Mouse (Mus musculus) hindbrain, embryonic 14.5 days (tissue): Measurements from ENCODE around the gene Glis2. TPM values are rescaled to one million over a fixed set of nuclear protein-coding genes. Genes with fewer than 3 reads are reported as not detected.

Source experiments
- ATAC-seq: fragments of 200-750 bp; cut with Nextera tagmentation; 2 replicates; pipeline ENCODE4 v1.8.0; 2017; ENCODE audit warnings: moderate number of reproducible peaks, mild to moderate bottlenecking, moderate TSS enrichment, moderate library complexity; ENCODE audit not compliant: low FRiP score
- DNase-seq: peaks from one replicate; pipeline ENCODE4 v3.0.0-alpha.2; 2015; ENCODE audit warnings: low spot score
- H3K27ac ChIP-seq: fragments of 300-500 bp; sonication (generic); 2 replicates; pipeline ENCODE4 v1.5.1; 2014; ENCODE audit warnings: mild to moderate bottlenecking, moderate library complexity
- H3K27me3 ChIP-seq: fragments of 300-500 bp; sonication (generic); 2 replicates; pipeline ENCODE4 v1.6.1; 2014; ENCODE audit warnings: mild to moderate bottlenecking, low read length, mixed read lengths; ENCODE audit not compliant: control insufficient read depth, insufficient read depth
- H3K36me3 ChIP-seq: fragments of 300-500 bp; sonication (generic); replicated peaks from 2 replicates; pipeline ENCODE4 v1.6.1; 2014; ENCODE audit not compliant: control insufficient read depth, insufficient read depth
- H3K4me1 ChIP-seq: fragments of 300-500 bp; sonication (generic); replicated peaks from 2 replicates; pipeline ENCODE4 v1.6.1; 2014; ENCODE audit warnings: antibody characterized with exemption, low read length, mixed read lengths; ENCODE audit not compliant: control insufficient read depth, insufficient read depth
- H3K4me2 ChIP-seq: fragments of 300-500 bp; sonication (generic); replicated peaks from 2 replicates; pipeline ENCODE4 v1.6.1; 2014; ENCODE audit warnings: mild to moderate bottlenecking, moderate library complexity
- H3K4me3 ChIP-seq: fragments of 300-500 bp; sonication (generic); replicated peaks from 2 replicates; pipeline ENCODE4 v1.5.1; 2014; ENCODE audit warnings: mild to moderate bottlenecking, low read length
- H3K9ac ChIP-seq: fragments of 300-500 bp; sonication (generic); 2 replicates; pipeline ENCODE4 v1.6.1; 2014
- H3K9me3 ChIP-seq: fragments of 300-500 bp; sonication (generic); 2 replicates; pipeline ENCODE4 v1.6.1; 2016; ENCODE audit warnings: low read length; ENCODE audit not compliant: control insufficient read depth
- WGBS: fragments of 180-500 bp; shearing (Covaris S2); extraction: QIAGEN DNeasy Blood & Tissue Kit; methylation state at CpG from one replicate; pipeline ENCODE4 v1.1.7; 2014; 5-methylcytosine and 5-hydroxymethylcytosine counted together
- polyA plus RNA-seq: library from polyadenylated mRNA; unstranded; fragments of >200 nt; fragmentation: Nextera tagmentation; extraction: Ambion mirVana; gene quantifications from 2 replicates; pipeline ENCODE4 v1.2.1, GENCODE M21; 2014

The Glis2 gene
- polyA plus RNA-seq, 1 experiment from 2014 or later: 19.0 TPM

DNA sequence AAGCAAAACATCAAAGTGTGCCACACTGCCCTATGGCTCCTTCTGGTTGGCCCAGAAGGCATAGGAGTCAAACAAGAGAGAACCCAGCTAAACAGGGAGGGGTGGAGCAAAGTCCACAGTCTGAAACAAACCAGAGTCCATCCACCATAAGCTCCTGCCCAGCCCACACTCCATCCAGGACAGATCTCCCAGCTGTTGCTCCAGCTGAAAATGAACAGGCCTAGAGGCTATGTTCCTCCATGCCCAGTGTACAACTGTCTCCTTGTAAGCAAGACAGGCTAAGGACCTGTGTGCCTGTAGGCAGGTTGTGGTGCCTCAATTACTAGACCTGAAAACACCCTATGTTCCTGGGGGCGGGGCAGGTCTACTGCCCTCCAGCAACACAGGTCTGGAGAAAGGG lies 37.4 kb upstream of the Glis2 start:
- no peak overlapping the region for H3K27ac ChIP-seq
- no peak for ATAC-seq
- H3K4me2 ChIP-seq: peak overlapping the region; percentile 82
- no peaks in the 10 kb centered on the region for H3K27me3 ChIP-seq
- H3K4me3 ChIP-seq: peak overlapping the region; percentile 55; the same call in 1 of the 2 replicates
- no peak for DNase-seq
- H3K9ac ChIP-seq: peak overlapping the region; percentile 86; the same call in 1 of the 2 replicates
- WGBS: 89% methylated on average over 1 of the region's 1 CpGs
- H3K36me3 ChIP-seq: no peaks in the 10 kb centered on the region
- H3K4me1 ChIP-seq: peaks cover 18% of the 10 kb centered on the region; the same call in 1 of the 2 replicates
- H3K9me3 ChIP-seq: no peaks in the 10 kb centered on the region

DNA sequence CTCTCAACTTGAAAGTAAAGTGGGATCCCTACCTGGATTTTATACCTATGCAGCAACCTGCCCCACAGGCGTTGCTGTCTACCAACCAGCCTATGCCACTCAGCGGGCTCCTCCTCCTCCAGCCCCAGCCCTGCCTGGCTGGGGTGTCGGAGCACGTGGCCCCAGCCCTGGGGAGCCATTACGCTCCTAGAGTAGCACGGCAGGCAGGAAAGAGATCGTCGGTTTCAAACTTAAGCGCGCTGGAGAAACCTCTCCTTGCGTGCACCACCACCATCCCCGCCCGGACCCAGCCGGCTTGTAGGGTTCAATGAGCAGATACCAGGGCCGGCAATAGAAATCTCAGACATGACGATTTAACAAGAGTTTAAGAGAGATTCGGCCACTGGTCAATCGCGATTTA lies 36.6 kb upstream of the Glis2 start:
- H3K27ac ChIP-seq: peak overlapping the region; percentile 83
- ATAC-seq (peak; percentile 25), DNase-seq (no peak)
- no peaks in the 10 kb centered on the region for H3K27me3 ChIP-seq
- H3K9me3 ChIP-seq: no peaks in the 10 kb centered on the region
- H3K4me1 ChIP-seq: peaks cover 18% of the 10 kb centered on the region; the same call in 1 of the 2 replicates
- H3K4me3 ChIP-seq: peak overlapping the region; percentile 55
- 1% methylated on average over 19 of the region's 19 CpGs for WGBS
- H3K4me2 ChIP-seq: peak overlapping the region; percentile 82
- H3K36me3 ChIP-seq: no peaks in the 10 kb centered on the region
- H3K9ac ChIP-seq: peak overlapping the region; percentile 86

DNA sequence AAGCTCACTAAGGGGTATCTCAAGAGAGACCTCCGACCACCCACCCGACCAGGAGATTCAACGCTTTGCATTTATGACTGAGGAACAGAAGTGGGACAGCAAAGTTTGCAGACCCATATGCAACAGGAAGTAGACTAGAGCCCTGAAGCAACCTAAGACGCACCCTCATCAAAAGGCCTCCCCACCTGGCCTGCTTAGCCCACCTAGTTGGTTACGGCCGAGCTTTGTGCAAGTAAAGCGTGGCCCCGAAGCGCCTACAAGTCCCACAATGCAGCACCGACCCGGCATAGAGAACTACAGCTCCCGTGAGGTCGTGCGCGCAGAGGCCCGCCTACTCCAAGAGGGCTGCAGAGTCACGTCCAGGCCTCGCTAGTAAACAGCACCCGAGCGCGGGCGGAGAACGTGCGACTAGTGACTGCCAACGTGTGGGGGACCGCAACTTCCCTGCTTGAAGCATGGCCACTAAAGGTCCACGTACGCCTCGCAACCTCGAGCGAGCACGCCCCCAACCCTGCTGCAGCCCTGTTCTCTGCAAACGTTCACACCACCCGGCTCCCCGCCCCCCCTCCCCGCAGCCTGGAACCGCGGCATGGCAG lies 36.0 kb upstream of the Glis2 start:
- Histone ChIP-seq H3K4me2 (peak overlapping the region; percentile 82), H3K27ac (peak overlapping the region; percentile 83), H3K4me1 (peaks cover 15% of the 10 kb centered on the region; the same call in 1 of the 2 replicates), H3K4me3 (peak overlapping the region; percentile 55), H3K9ac (peak overlapping the region; percentile 86), H3K36me3 (no peaks in the 10 kb centered on the region), H3K9me3 (no peaks in the 10 kb centered on the region), H3K27me3 (no peaks in the 10 kb centered on the region)
- peak; percentile 90 for DNase-seq
- peak; percentile 92 for ATAC-seq
- WGBS: 0% methylated on average over 37 of the region's 38 CpGs

DNA sequence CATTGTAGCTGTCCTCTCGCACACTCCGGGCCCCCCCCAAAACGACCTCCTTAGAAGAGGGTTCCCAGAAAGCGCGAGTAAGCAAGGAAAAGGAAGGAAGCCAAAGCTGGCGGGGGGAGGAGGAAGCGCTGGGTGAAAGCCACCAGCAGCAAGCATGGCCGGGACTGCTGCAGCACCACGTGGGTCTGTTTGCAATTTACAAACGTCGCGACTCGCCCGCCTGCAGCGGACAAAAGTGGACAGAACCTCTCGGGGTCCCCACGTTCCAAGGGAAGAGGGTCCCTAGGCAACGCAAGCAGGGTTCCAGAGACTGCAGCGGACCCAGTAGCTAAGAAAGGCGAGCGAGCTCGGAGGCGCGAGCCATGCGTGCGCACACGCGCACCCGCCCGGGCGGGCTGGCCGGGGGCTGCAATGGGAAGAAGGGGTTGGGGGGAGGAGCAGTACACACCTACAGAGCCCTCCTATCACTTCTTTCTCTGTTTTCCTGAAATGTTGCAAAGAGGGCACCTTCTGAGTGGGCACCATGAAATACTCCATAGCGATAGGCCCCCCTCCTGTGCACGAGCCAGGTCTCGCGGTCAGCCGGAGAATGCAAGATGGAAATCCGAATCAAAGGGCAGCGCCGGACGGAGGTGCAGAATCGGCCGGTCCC lies 35.4 kb upstream of the Glis2 start:
- DNase-seq (peak; percentile 71), ATAC-seq (peak; percentile 49)
- peak overlapping the region; percentile 83 for H3K27ac ChIP-seq
- under 1% methylated on average over 43 of the region's 43 CpGs for WGBS
- no peaks in the 10 kb centered on the region for H3K9me3 ChIP-seq
- H3K4me3 ChIP-seq: peak overlapping the region; percentile 55
- H3K4me2 ChIP-seq: peak overlapping the region; percentile 82
- no peaks in the 10 kb centered on the region for H3K36me3 ChIP-seq
- peak overlapping the region; percentile 86 for H3K9ac ChIP-seq
- H3K4me1 ChIP-seq: peaks cover 13% of the 10 kb centered on the region; the same call in 1 of the 2 replicates
- H3K27me3 ChIP-seq: no peaks in the 10 kb centered on the region

DNA sequence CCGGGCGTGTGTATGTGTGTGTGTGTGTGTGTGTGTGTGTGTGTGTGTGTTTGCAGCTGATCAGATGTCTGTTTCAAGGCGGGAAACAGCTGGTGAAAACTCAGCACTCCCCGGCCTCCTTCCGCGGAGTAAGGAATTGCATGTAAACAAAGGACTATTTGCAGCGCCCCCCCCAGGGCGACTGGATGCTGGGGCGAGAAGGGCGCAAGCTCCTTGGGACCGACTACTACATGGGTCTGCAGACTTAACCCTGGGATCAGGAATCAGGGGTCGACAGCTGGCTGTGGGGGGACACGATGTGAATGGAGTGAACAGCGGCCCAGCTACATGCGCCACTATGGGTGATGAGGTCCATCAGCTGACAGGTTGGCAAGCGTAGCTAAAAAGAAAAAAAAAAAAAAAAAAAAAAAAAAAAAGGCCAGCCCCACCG lies 34.8 kb upstream of the Glis2 start, which contains the start of gene Tfap4:
TSS of gene Tfap4 (minus strand) at position 140 of the 430 bp plus-strand sequence.
- peak; percentile 47 for ATAC-seq
- no peaks in the 10 kb centered on the region for H3K36me3 ChIP-seq

DNA sequence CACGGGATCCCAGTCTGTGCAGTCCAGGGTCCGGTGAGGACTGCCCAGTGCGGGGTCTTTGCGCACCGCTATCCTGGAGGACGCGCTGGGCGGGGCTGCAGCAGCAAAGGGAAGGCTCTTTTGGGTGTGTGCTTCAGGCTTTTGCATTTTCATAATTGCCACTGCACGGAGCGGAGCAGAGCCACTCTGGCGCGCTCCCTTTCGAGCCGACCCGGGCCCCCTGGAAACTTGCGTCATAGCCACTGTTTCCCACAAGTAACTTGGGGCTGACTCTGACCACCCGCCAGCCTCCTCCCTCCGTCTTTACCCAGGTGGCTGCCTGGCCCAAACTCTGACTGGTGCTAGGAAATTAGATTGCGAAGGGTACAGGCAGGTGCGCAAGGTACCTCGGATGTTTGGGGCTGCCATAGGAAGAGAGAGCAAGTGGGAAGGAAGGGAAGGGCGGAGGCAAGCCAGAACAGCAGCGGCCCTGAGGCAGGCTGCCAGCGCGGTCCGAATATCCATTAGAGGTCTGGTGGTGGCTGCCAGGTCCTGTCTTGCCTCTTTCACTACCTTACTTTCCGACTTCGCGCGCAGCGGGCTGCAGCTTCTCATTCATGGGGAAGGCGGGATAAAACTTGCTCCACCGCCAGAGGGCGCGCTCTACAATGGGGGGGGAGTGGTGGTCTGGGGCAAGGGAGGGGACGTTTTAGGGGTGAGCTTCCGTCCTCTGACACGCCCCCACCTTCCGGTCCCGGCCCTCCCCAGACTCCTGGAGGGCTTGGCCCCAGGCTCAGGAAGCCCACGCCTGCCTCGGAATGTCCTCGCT lies 34.2 kb upstream of the Glis2 start:
- Histone ChIP-seq H3K4me3 (peak overlapping the region; percentile 55), H3K27ac (peak overlapping the region; percentile 83), H3K36me3 (no peaks in the 10 kb centered on the region), H3K27me3 (no peaks in the 10 kb centered on the region), H3K9me3 (no peaks in the 10 kb centered on the region), H3K4me2 (peak overlapping the region; percentile 82), H3K4me1 (peaks cover 13% of the 10 kb centered on the region; the same call in 1 of the 2 replicates), H3K9ac (peak overlapping the region; percentile 86)
- DNase-seq (peak; percentile 68), ATAC-seq (peak; percentile 18)
- 2% methylated on average over 41 of the region's 43 CpGs for WGBS

More for the DNA sequence above, 34.8 kb upstream of the Glis2 start, which contains the start of gene Tfap4:
- H3K27me3 ChIP-seq: no peaks in the 10 kb centered on the region
- peak within 1 kb of the TSS; percentile 55 for H3K4me3 ChIP-seq
- peaks cover 13% of the 10 kb centered on the region; the same call in 1 of the 2 replicates for H3K4me1 ChIP-seq
- peak within 1 kb of the TSS; percentile 83 for H3K27ac ChIP-seq
- peak; percentile 84 for DNase-seq
- peak within 1 kb of the TSS; percentile 82 for H3K4me2 ChIP-seq
- no peaks in the 10 kb centered on the region for H3K9me3 ChIP-seq
- peak within 1 kb of the TSS; percentile 86 for H3K9ac ChIP-seq
- under 1% methylated on average over 17 of the region's 17 CpGs for WGBS

DNA sequence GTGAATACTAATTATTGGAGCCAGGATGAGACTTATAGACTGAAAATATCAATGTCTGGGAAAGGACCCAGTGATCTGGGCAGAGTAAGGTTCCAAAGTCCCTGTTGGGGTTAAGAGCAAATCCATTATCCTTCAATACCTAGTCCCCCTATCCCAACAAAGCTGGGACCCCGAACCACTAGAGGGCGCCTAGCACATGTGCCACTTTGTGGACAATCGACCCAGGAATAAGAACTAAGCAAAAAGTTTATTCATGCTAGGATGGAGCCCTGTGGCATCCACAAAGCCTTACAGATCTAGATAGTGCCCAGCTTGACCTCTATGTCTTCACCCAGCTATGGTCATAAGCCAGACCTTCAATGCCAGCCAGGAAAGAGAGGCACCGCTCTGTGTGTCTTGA lies 26.6 kb upstream of the Glis2 start:
- Histone ChIP-seq H3K27me3 (no peaks in the 10 kb centered on the region), H3K4me2 (no peak overlapping the region), H3K27ac (no peak overlapping the region), H3K9me3 (no peaks in the 10 kb centered on the region), H3K9ac (no peak overlapping the region), H3K4me1 (no peaks in the 10 kb centered on the region), H3K36me3 (no peaks in the 10 kb centered on the region), H3K4me3 (no peak overlapping the region)
- DNase-seq (peak; percentile 83), ATAC-seq (no peak)
- 16% methylated on average over 4 of the region's 4 CpGs for WGBS

DNA sequence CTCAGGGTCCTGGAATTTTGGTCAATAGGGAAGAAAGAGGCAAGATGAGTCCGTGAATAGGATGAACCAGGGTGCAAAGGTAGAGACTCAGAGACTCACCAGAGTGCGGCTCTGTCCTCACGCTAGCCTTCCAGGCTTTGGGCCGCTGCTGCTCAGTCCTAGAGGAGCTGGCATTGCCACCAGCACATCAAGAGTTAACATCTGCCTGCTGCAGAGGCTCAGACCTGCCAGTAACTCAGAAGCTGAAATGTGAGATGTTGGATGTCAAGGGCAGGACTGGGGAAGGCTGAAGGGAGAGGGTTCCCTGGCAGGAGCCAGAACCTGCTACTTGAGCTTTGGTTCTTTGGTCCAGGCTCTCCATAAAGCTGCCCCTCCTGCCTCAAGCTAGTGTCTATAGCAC lies 23.8 kb upstream of the Glis2 start:
- no peaks in the 10 kb centered on the region for H3K36me3 ChIP-seq
- ATAC-seq (no peak), DNase-seq (no peak)
- no peak overlapping the region for H3K9ac ChIP-seq
- no peaks in the 10 kb centered on the region for H3K27me3 ChIP-seq
- 60% methylated on average over 4 of the region's 4 CpGs for WGBS
- H3K27ac ChIP-seq: no peak overlapping the region
- H3K4me3 ChIP-seq: no peak overlapping the region
- no peaks in the 10 kb centered on the region for H3K4me1 ChIP-seq
- no peak overlapping the region for H3K4me2 ChIP-seq
- H3K9me3 ChIP-seq: no peaks in the 10 kb centered on the region

DNA sequence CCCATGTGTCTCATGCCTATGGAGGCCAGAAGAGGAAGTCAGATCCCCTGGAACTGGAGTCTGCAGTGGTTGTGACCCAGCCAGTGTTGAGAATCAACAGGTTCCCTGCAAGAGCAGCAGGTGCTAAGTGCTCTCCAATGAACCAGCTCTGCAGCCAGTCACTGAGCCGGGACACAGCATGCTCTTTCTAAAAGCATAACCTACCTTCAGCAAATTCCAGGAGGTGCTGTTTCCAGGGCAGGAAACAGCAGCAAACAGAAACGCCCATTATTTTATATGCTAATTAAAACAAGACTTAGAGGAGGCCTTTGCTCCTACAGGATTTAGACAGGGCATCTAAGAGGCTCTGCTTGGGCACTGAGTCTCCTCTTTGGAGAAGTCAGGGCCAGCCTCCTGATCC lies 18.5 kb upstream of the Glis2 start:
- no peak overlapping the region for H3K4me2 ChIP-seq
- ATAC-seq (no peak), DNase-seq (no peak)
- H3K4me1 ChIP-seq: no peaks in the 10 kb centered on the region
- no peaks in the 10 kb centered on the region for H3K36me3 ChIP-seq
- no peak overlapping the region for H3K9ac ChIP-seq
- 43% methylated on average over 2 of the region's 2 CpGs for WGBS
- H3K27ac ChIP-seq: no peak overlapping the region
- no peak overlapping the region for H3K4me3 ChIP-seq
- H3K27me3 ChIP-seq: no peaks in the 10 kb centered on the region
- no peaks in the 10 kb centered on the region for H3K9me3 ChIP-seq
